Mouse (Mus musculus): ENCODE data around the gene Ntrk3. TPM values are rescaled to one million over a fixed set of nuclear protein-coding genes. Genes with fewer than 3 reads are reported as not detected.

Ntrk3 gene
- total and polyA plus RNA-seq, 2 experiments: 0.09 to 0.38 TPM

DNA sequence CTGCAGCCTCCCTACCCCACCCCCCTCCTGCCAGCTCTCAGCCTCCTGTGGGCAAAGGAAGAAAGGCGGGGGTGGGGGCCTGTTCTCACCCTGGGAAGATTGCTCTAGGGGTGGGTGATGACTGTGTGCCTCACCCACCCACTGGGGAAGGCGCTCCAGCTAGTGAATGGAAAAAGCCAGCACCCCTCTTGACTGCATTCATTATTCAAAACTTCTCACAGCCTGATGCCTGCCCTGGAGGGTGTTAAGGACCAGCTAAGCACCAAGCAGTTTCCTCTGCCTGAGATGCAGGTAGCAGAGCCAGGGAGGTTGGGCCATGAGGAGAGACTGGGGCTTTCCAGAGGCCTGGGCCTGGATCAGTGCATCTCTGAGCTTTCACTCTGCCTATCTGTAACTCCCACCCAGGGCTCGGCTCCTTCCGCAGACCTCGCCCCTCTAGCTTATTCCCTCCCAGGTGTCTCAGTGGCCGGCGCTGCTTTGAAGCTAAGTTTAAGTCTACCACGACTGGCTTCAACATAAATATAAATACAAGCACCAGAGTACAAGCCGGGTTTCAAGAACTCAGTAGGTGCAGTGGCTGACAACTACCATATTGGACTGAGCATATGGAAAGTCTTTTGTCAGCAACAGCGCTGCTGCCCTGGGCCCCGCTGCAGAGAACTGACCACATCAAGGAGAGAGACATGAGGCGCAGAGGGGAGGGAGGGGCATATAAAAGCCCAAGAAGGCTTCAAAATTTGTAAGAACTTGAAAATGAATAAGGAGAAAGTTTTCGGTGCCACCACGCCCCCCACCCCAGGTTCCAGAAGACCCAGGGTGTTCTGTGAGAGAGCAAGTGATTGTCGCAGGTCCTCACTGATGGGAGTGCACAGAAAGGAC lies 140.3 kb downstream of the Ntrk3 start:
- 26% methylated on average over 15 of the region's 15 CpGs for WGBS
- no peaks in the 10 kb centered on the region for H3K27me3 ChIP-seq (ENCODE audit: control insufficient read depth, insufficient read depth, low read length)
- H3K36me3 ChIP-seq (ENCODE audit: control insufficient read depth, insufficient read depth, low read length): no peaks in the 10 kb centered on the region
- DNase-seq (ENCODE audit: extremely low read depth, low read depth, low spot score): no peak
- TF ChIP-seq CTCF (IDR thresholded peaks at IDR 0.05; ENCODE audit: low read depth, low read length): no peak
- no peak for TF ChIP-seq POLR2A (IDR thresholded peaks at IDR 0.05; ENCODE audit: extremely low read depth, insufficient read depth, low read length)
- no peak overlapping the region for H3K27ac ChIP-seq (replicated peaks; ENCODE audit: insufficient read depth, low read depth, low read length)
- H3K4me3 ChIP-seq (ENCODE audit: insufficient read depth, low read depth, low read length): no peak overlapping the region
- no peaks in the 10 kb centered on the region for H3K79me2 ChIP-seq (ENCODE audit: control insufficient read depth, insufficient read depth, low read length)
- H3K9ac ChIP-seq (ENCODE audit: low read depth, low read length): no peak overlapping the region
- no peaks in the 10 kb centered on the region for H3K4me1 ChIP-seq (ENCODE audit: control insufficient read depth, insufficient read depth, low read length)

- Histone ChIP-seq H3K27ac (replicated peaks; ENCODE audit: insufficient read depth, low read depth, low read length) (no peak overlapping the region), H3K4me3 (ENCODE audit: insufficient read depth, low read depth, low read length) (no peak overlapping the region), H3K79me2 (ENCODE audit: control insufficient read depth, insufficient read depth, low read length) (no peaks in the 10 kb centered on the region), H3K4me1 (ENCODE audit: control insufficient read depth, insufficient read depth, low read length) (no peaks in the 10 kb centered on the region), H3K9ac (ENCODE audit: low read depth, low read length) (no peak overlapping the region), H3K36me3 (ENCODE audit: control insufficient read depth, insufficient read depth, low read length) (no peaks in the 10 kb centered on the region), H3K27me3 (ENCODE audit: control insufficient read depth, insufficient read depth, low read length) (no peaks in the 10 kb centered on the region)
- DNase-seq (ENCODE audit: extremely low read depth, low read depth, low spot score): no peak
- 56% methylated on average over 5 of the region's 5 CpGs for WGBS
- TF ChIP-seq CTCF (IDR thresholded peaks at IDR 0.05; ENCODE audit: low read depth, low read length) (no peak), POLR2A (IDR thresholded peaks at IDR 0.05; ENCODE audit: extremely low read depth, insufficient read depth, low read length) (no peak)
Measured at GRCm38 (mm10) chr7:78596556-78596955, 141.3 kb downstream of the Ntrk3 start.

DNA sequence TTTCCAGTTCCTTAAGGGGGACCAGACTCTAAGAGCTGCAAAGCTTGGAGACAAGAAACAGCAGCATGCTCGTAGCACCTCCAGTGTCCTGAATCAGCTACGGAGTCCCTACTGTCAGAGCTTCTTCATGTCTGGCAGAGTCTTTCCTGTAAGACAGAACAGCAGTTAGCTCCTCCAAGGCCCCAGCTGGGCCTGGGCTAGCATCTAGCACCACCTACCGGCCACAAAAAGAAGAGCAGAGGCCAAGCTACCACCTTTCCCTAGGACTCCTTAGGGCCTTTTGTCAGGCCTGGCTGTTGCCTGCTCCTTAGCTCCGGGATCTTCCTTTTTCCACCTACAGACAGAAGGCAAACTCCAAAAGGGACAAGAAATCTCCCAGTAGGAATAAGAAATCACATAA lies 141.9 kb downstream of the Ntrk3 start:
- H3K27me3 ChIP-seq (ENCODE audit: control insufficient read depth, insufficient read depth, low read length): no peaks in the 10 kb centered on the region
- WGBS: 14% methylated on average over 4 of the region's 4 CpGs
- H3K36me3 ChIP-seq (ENCODE audit: control insufficient read depth, insufficient read depth, low read length): no peaks in the 10 kb centered on the region
- H3K79me2 ChIP-seq (ENCODE audit: control insufficient read depth, insufficient read depth, low read length): no peaks in the 10 kb centered on the region
- H3K4me3 ChIP-seq (ENCODE audit: insufficient read depth, low read depth, low read length): no peak overlapping the region
- H3K27ac ChIP-seq (replicated peaks; ENCODE audit: insufficient read depth, low read depth, low read length): no peak overlapping the region
- no peaks in the 10 kb centered on the region for H3K4me1 ChIP-seq (ENCODE audit: control insufficient read depth, insufficient read depth, low read length)
- TF ChIP-seq POLR2A (IDR thresholded peaks at IDR 0.05; ENCODE audit: extremely low read depth, insufficient read depth, low read length) (no peak), CTCF (IDR thresholded peaks at IDR 0.05; ENCODE audit: low read depth, low read length) (peak; percentile 84)
- no peak overlapping the region for H3K9ac ChIP-seq (ENCODE audit: low read depth, low read length)
- DNase-seq (ENCODE audit: extremely low read depth, low read depth, low spot score): peak; percentile 16

DNA sequence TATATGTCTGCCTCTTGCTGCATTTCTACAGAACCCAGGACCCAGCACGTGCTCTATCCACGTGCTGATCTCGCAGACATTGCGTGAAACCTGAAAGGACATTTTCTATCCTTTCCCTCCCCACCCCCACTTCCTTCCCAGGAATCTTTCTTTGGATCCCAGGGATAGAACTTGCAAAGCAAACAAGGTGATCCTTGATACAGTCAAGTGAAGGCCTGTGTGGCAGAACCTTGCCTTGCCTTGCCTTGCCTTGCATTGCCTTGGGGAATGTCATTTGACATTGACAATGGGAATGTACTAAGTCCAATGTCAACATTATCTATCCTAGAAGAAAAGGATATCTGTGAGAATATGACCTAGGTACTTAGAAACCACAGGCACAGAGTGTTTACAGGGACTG lies 144.9 kb downstream of the Ntrk3 start:
- 72% methylated on average over 4 of the region's 4 CpGs for WGBS
- H3K27me3 ChIP-seq (ENCODE audit: control insufficient read depth, insufficient read depth, low read length): no peaks in the 10 kb centered on the region
- TF ChIP-seq POLR2A (IDR thresholded peaks at IDR 0.05; ENCODE audit: extremely low read depth, insufficient read depth, low read length) (no peak), CTCF (IDR thresholded peaks at IDR 0.05; ENCODE audit: low read depth, low read length) (no peak)
- H3K4me1 ChIP-seq (ENCODE audit: control insufficient read depth, insufficient read depth, low read length): no peaks in the 10 kb centered on the region
- H3K79me2 ChIP-seq (ENCODE audit: control insufficient read depth, insufficient read depth, low read length): no peaks in the 10 kb centered on the region
- no peaks in the 10 kb centered on the region for H3K36me3 ChIP-seq (ENCODE audit: control insufficient read depth, insufficient read depth, low read length)
- H3K4me3 ChIP-seq (ENCODE audit: insufficient read depth, low read depth, low read length): no peak overlapping the region
- H3K27ac ChIP-seq (replicated peaks; ENCODE audit: insufficient read depth, low read depth, low read length): no peak overlapping the region
- no peak overlapping the region for H3K9ac ChIP-seq (ENCODE audit: low read depth, low read length)
- no peak for DNase-seq (ENCODE audit: extremely low read depth, low read depth, low spot score)

DNA sequence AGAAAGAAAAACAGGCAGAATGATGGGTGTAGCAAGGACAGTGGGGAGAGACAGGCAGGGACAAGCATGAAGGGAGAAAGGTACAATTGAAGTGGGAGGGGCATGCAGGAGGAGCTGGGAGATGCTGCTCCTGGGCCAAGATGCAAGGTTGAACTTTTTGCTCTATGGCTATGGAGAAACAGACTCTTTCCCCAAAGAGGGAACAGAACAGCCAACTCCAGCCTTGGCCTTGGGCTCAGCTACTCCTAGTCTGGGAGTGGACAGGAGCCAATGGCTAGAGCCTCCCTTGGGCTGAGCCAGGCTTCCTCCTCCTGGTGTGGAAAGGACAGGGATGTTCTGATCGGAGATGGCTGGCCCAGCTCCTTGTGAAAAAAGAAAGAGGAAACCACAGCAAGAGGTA lies 145.6 kb downstream of the Ntrk3 start:
- no peak overlapping the region for H3K4me3 ChIP-seq (ENCODE audit: insufficient read depth, low read depth, low read length)
- H3K36me3 ChIP-seq (ENCODE audit: control insufficient read depth, insufficient read depth, low read length): no peaks in the 10 kb centered on the region
- 86% methylated on average over 1 of the region's 1 CpGs for WGBS
- no peaks in the 10 kb centered on the region for H3K27me3 ChIP-seq (ENCODE audit: control insufficient read depth, insufficient read depth, low read length)
- no peak overlapping the region for H3K27ac ChIP-seq (replicated peaks; ENCODE audit: insufficient read depth, low read depth, low read length)
- no peak for DNase-seq (ENCODE audit: extremely low read depth, low read depth, low spot score)
- H3K79me2 ChIP-seq (ENCODE audit: control insufficient read depth, insufficient read depth, low read length): no peaks in the 10 kb centered on the region
- no peak overlapping the region for H3K9ac ChIP-seq (ENCODE audit: low read depth, low read length)
- no peaks in the 10 kb centered on the region for H3K4me1 ChIP-seq (ENCODE audit: control insufficient read depth, insufficient read depth, low read length)
- TF ChIP-seq POLR2A (IDR thresholded peaks at IDR 0.05; ENCODE audit: extremely low read depth, insufficient read depth, low read length): no peak
- TF ChIP-seq CTCF (IDR thresholded peaks at IDR 0.05; ENCODE audit: low read depth, low read length): no peak

- WGBS: 62% methylated on average over 7 of the region's 7 CpGs
Measured at GRCm38 (mm10) chr7:78589766-78590165, 148.0 kb downstream of the Ntrk3 start.

More at GRCm38 (mm10) chr7:78589766-78590165, 148.0 kb downstream of the Ntrk3 start:
- Histone ChIP-seq H3K36me3 (ENCODE audit: control insufficient read depth, insufficient read depth, low read length) (no peaks in the 10 kb centered on the region), H3K79me2 (ENCODE audit: control insufficient read depth, insufficient read depth, low read length) (no peaks in the 10 kb centered on the region), H3K9ac (ENCODE audit: low read depth, low read length) (no peak overlapping the region), H3K4me1 (ENCODE audit: control insufficient read depth, insufficient read depth, low read length) (no peaks in the 10 kb centered on the region), H3K27me3 (ENCODE audit: control insufficient read depth, insufficient read depth, low read length) (no peaks in the 10 kb centered on the region), H3K4me3 (ENCODE audit: insufficient read depth, low read depth, low read length) (no peak overlapping the region), H3K27ac (replicated peaks; ENCODE audit: insufficient read depth, low read depth, low read length) (no peak overlapping the region)
- TF ChIP-seq POLR2A (IDR thresholded peaks at IDR 0.05; ENCODE audit: extremely low read depth, insufficient read depth, low read length) (no peak), CTCF (IDR thresholded peaks at IDR 0.05; ENCODE audit: low read depth, low read length) (no peak)
- no peak for DNase-seq (ENCODE audit: extremely low read depth, low read depth, low spot score)

Measured in liver, adult 2 months (tissue).